Mouse (Mus musculus) neutrophil, adult 83 days (primary cell): Measurements from ENCODE around the gene Olfr393. TPM values are rescaled to one million over a fixed set of nuclear protein-coding genes. Genes with fewer than 3 reads are reported as not detected.

Experiments used
- total RNA-seq, 2 experiments: library from RNA; stranded (reverse); gene quantifications; one replicate each; pipeline ENCODE4 v1.2.4; 2023

The Olfr393 gene
- not detected for total RNA-seq

GRCm38 (mm10) chr11:73851354-73851753, at the start of gene Olfr393:
Olfr393 (minus strand) TSS chr11:73851454.

GRCm38 (mm10) chr11:73890671-73891070, 39.4 kb upstream of the Olfr393 start, which contains the start of gene Olfr394:
Olfr394 (minus strand) TSS chr11:73890771.

DNA sequence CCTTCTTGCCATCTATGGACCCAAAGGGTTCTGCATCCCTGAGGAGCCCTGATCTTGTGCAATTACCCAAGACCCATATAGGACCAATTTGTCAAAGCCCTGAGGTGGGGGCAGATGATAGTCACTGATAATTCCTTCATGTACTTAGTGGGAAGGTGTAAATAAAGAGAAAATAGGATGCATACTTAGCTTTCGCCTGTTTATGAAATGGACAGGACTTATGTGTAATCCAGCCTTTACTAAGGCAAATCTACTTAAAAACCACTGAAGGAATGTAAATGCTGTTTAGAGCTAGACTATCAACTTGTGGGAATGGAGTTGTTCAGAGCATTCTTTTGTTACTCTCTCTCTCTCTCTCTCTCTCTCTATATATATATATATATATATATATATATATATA, 34.3 kb downstream of the Olfr393 start, which contains the start of gene Olfr392:
Gene Olfr392, minus strand, starts transcription at position 101 of the 400 bp plus-strand sequence.

DNA sequence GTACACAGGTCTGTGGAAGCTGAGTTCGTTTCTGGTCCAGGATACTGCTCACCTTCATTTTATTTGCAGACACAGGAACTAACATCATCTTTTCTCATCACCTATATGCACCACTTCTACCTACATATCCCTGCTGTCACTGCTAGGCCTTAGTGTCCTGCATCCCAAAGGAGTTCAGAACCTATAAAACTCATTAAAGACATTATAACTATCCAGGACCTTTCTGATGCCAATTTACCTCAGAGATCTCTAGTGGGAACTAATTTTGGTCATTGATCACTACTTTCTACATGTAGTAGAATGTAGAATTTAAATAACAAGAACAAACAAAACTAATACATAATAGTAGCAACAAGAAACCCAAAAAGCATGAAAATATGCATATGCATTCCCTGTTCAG, 48.3 kb downstream of the Olfr393 start, which contains the start of gene Olfr391-ps:
Gene Olfr391-ps, minus strand, starts transcription at position 101 of the 400 bp plus-strand sequence.

Other genes with a start within 250 kb of the Olfr393 start
- not detected for gene Zfp735, start 162.7 kb downstream of the Olfr393 start, total RNA-seq
- gene Olfr389, start 70.7 kb downstream of the Olfr393 start, total RNA-seq = not detected
- gene Olfr390, start 68.5 kb downstream of the Olfr393 start, total RNA-seq = not detected
- gene Olfr391-ps, start 48.4 kb downstream of the Olfr393 start, total RNA-seq = not detected
- not detected for gene Olfr392, start 34.4 kb downstream of the Olfr393 start, total RNA-seq
- not detected for gene Olfr394, start 39.3 kb upstream of the Olfr393 start, total RNA-seq
- not detected for gene Olfr395, start 57.8 kb upstream of the Olfr393 start, total RNA-seq
- not detected for gene Olfr23, start 85.2 kb upstream of the Olfr393 start, total RNA-seq
- gene Olfr397, start 109.4 kb upstream of the Olfr393 start, total RNA-seq = not detected
- not detected for gene Olfr398, start 139.0 kb upstream of the Olfr393 start, total RNA-seq
- not detected for gene Olfr139, start 205.1 kb upstream of the Olfr393 start, total RNA-seq
- not detected for gene Olfr399, start 205.2 kb upstream of the Olfr393 start, total RNA-seq
- gene Zfp616, start 218.5 kb upstream of the Olfr393 start, total RNA-seq = not detected